Mouse (Mus musculus): ENCODE measurements around the gene Hoxc5.

DNA sequence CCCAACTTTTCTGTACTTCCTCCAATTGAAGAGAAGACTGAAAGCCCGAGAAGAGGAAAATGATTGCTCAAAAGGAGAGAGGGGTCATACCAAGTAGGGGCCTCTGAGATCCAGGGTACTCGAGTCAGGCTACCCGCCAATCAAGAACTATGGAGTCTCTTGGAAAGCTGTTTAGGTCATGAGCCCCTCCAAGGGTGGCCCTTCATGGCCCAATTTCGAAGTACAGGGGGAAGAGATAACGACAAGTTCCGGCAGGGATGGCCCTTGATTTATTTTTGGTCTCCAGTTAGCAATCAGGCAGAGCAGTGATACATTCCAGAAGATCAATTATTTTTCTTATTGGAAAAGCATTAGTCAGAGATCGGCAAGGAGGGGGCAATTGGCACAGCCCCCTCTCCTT is 24.5 kb downstream of the Hoxc5 start:
- TF ChIP-seq CTCF (IDR thresholded peaks at IDR 0.05; ENCODE audit: control insufficient read depth, insufficient read depth, insufficient replicate concordance, low read depth, low read length) (no peak), POLR2A (IDR thresholded peaks at IDR 0.05; ENCODE audit: control insufficient read depth, low read depth, low read length) (no peak)

Data from testis, adult 2 months (tissue).